ENCODE assay signal across 16 mouse cellular contexts in the genomic region with DNA sequence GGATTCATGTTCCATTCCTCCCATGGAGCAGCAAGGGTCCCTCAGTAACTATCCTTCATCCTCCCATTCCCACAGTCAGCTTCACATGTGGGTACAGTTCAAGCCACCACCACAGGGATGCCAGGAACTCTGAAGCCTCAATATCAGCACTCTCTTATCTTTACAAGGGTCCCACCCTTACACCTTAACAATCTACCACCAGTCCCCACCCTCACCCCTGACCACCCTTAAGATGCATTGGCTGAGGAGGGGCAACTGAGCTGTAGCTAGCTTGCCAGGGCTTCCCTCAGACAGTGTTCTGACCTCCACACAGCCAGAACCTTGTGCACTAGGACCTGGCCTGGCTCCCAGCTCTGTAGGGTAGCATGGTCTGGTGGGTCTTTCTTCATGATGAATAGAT.
"Had no signal": no experiment of that assay in that cellular context is flagged by ENCODE, and none has a peak within 500 bp of the region (broad histone marks: within the 10 kb centered on the region; RNA-seq: fewer than 3 reads in every experiment).

No protein-coding gene starts in this region.

- H3K9ac ChIP-seq: lung, embryonic 14.5 days; midbrain, embryonic 12.5 days; neural tube, embryonic 13.5 days; neural tube, embryonic 15.5 days had no signal

- DNase-seq: lung, postnatal 4 days; midbrain, embryonic 14.5 days; right cerebral cortex, adult 18-20 months; right cerebral cortex, postnatal 25 days; right cerebral cortex, postnatal 4 days; spleen, adult 18-20 months; thymus, adult 18-20 months; thymus, postnatal 14 days; thymus, postnatal 36 days had no signal

- H3K27ac ChIP-seq: midbrain, embryonic 10.5 days; midbrain, embryonic 12.5 days; neural tube, embryonic 13.5 days; neural tube, embryonic 15.5 days had no signal

- H3K27me3 ChIP-seq: midbrain, embryonic 12.5 days; neural tube, embryonic 13.5 days; neural tube, embryonic 15.5 days had no signal

- H3K4me3 ChIP-seq: midbrain, embryonic 10.5 days; midbrain, embryonic 12.5 days; myocyte; neural tube, embryonic 13.5 days; neural tube, embryonic 15.5 days had no signal

- H3K9me3 ChIP-seq: midbrain, embryonic 10.5 days; midbrain, embryonic 12.5 days; neural tube, embryonic 13.5 days; neural tube, embryonic 15.5 days had no signal

- H3K36me3 ChIP-seq: midbrain, embryonic 10.5 days; midbrain, embryonic 12.5 days; neural tube, embryonic 13.5 days; neural tube, embryonic 15.5 days had no signal

- H3K4me1 ChIP-seq: midbrain, embryonic 10.5 days; midbrain, embryonic 12.5 days; neural tube, embryonic 13.5 days; neural tube, embryonic 15.5 days had no signal

- ATAC-seq: midbrain, embryonic 16.5 days had no signal

- H3K4me2 ChIP-seq: lung, embryonic 14.5 days; midbrain, embryonic 12.5 days; neural tube, embryonic 13.5 days; neural tube, embryonic 15.5 days had no signal
